Mouse (Mus musculus) CD4-positive, CD25-positive, alpha-beta regulatory T cell, adult 4 months (primary cell): ENCODE results near the gene Popdc3. TPM values are rescaled to one million over a fixed set of nuclear protein-coding genes. Genes with fewer than 3 reads are reported as not detected.
"Not testable (repeated sequence)": the region's sequence is repeated elsewhere in the genome, so short reads cannot be mapped to it uniquely, and the experiment has no call there.

Source experiments
- ATAC-seq: one replicate; pipeline ENCODE4 v1.8.0; 2017
- polyA plus RNA-seq, 2 experiments: library from polyadenylated mRNA; unstranded; fragments of 100-300 nt; shearing (Covaris generic); gene quantifications; one replicate each; pipeline ENCODE4 v1.2.1; 2017

Gene Popdc3
- polyA plus RNA-seq, 2 experiments from 2014 or later, result not detected

- ATAC-seq, result no peak
These were observed 141.0 kb downstream of the Popdc3 start for GRCm38 (mm10) chr10:45318922-45319321.

- no peak for ATAC-seq
These were observed 142.4 kb downstream of the Popdc3 start for GRCm38 (mm10) chr10:45320296-45320695.

- ATAC-seq, result no peak
These were observed 146.3 kb downstream of the Popdc3 start for GRCm38 (mm10) chr10:45324159-45324558.

- ATAC-seq, result no peak
These were observed 150.5 kb downstream of the Popdc3 start for GRCm38 (mm10) chr10:45328196-45329000.

GRCm38 (mm10) chr10:45334925-45335324 is 157.0 kb downstream of the Popdc3 start:
- ATAC-seq, result no peak

- no peak for ATAC-seq
These were observed 157.8 kb downstream of the Popdc3 start, which contains the start of gene Bves for GRCm38 (mm10) chr10:45335434-45336422. Bves (plus strand) TSS chr10:45335772.

- no peak for ATAC-seq
These were observed 161.2 kb downstream of the Popdc3 start for GRCm38 (mm10) chr10:45339106-45339505.

GRCm38 (mm10) chr10:45344381-45344780 is 166.5 kb downstream of the Popdc3 start:
- ATAC-seq, result no peak

GRCm38 (mm10) chr10:45345217-45345616 is 167.3 kb downstream of the Popdc3 start:
- ATAC-seq, result no peak

GRCm38 (mm10) chr10:45348143-45348542 is 170.2 kb downstream of the Popdc3 start:
- not testable (repeated sequence) for ATAC-seq

GRCm38 (mm10) chr10:45356091-45356490 is 178.2 kb downstream of the Popdc3 start:
- no peak for ATAC-seq

- no peak for ATAC-seq
These were observed 185.5 kb downstream of the Popdc3 start for GRCm38 (mm10) chr10:45363396-45363795.

GRCm38 (mm10) chr10:45366987-45367705 is 189.2 kb downstream of the Popdc3 start:
- no peak for ATAC-seq

Other genes with a start within 250 kb of the Popdc3 start
- 1 to 10 TPM; 2.5 to 3.4 TPM for gene Prep, start 110.9 kb upstream of the Popdc3 start, polyA plus RNA-seq
- gene Bves, start 157.7 kb downstream of the Popdc3 start, polyA plus RNA-seq, result not detected